Mouse (Mus musculus): ENCODE results near the gene Ints5.
"Not testable (repeated sequence)": the region's sequence is repeated elsewhere in the genome, so short reads cannot be mapped to it uniquely, and the experiment has no call there.

Ints5 gene

DNA sequence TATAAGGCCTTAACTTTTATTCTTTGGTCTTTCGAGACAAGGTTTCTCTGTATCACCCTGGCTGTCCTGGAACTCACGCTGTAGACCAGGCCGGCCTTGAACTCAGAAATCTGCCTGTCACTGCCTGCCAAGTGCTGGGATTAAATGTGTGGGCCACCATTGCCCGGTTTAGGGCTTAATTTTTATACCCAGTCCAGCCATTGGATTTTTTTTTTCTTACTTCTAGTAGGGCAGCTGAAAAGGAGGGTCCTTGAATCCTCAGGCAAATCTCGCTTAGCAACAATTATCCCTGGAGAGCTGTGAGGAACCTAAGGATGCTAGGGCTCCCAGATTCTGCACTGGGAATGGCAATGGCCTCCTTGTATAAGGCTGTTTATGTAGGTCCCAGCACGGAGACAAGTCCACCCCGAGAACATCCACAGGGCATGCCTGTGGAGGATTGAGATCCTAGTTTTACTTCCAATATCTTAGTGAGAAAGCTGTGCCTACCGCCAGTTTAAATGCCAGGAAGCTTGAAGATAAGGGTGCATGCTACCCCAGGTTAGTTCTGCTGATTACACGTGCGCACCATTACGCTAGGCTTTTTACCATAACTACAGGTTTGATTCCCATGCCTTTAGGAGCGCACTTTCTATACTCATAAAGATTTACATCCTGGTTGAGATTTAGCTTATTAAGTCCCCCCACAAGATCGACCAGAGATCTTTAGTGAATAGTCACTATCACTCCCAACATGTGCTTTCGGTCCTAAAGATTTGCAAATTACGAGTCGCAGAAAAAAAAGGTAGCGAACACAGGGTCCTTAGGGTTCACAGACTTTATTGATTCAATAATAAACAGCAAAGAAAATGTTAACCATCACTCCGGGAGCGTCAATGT lies 5.0 kb upstream of the Ints5 start:
- no peak for DNase-seq (ENCODE audit: low spot score)

GRCm38 (mm10) chr19:8888511-8889385 lies 4.1 kb upstream of the Ints5 start, which contains the start of the genes 1810009A15Rik and Gm49416:
1810009A15Rik (plus strand) TSS chr19:8888853.
Gm49416 (plus strand) TSS chr19:8888926.
- peak; percentile 95 for DNase-seq (ENCODE audit: low spot score)

DNA sequence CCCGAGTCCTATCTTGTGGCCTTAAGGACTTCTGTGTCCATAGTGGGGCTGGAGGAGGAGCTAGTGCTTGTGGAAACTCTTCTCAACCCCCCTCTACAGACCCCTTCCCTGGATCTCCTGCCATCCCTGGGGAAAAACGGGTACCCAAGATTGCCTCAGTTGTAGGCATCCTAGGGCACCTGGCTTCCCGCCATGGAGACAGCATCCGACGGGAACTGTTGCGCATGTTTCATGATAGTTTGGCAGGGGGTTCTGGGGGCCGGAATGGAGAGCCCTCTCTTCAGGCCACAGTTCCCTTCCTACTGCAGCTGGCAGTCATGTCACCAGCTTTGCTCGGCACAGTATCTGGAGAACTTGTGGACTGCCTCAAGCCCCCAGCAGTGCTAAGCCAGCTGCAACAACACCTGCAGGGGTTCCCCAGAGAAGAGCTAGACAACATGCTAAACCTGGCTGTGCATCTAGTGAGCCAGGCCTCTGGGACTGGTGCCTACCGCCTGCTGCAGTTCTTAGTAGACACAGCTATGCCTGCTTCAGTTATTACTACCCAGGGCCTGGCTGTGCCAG lies 2.7 kb downstream of the Ints5 start:
- DNase-seq (ENCODE audit: low spot score) = no peak

GRCm38 (mm10) chr19:8896231-8896630 lies 3.4 kb downstream of the Ints5 start:
- DNase-seq (ENCODE audit: low spot score) = not testable (repeated sequence)

- DNase-seq (ENCODE audit: low spot score) = peak; percentile 4
Observed at GRCm38 (mm10) chr19:8897211-8897864, 4.5 kb downstream of the Ints5 start.

DNA sequence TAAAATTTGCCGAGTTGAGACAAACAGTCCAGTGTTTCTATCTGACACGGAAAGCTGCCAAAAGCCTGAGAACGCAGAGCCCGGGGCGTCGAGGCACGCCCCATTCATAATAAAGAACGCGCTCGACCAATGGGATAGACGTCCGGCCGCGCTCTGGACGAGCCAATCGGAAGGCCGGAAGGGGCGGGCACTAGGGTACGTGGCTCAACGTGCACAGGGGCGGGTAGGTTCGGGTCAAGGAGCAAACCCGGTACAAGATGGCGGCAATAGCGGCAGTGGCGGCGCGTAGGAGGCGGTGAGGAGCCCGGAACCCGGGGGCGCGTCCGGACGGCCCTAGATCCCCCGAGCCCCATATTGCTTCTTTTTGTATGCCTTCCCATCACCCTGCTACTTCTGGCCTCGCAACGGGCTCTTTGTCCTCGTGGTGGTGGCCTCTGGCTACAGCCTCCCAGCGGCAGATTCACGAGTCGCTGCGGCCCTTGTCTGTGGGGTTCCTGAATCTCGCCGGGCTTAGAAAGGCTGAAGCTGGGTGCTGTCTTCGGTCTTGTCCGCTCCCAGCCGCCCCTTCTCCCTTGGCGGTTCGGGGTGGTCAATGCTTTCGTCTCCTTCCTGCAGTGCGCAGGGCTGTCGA lies 5.2 kb downstream of the Ints5 start, which contains the start of gene Ganab:
Ganab (plus strand) TSS at position 207 of the 631 bp plus-strand sequence.
- peak; percentile 96 for DNase-seq (ENCODE audit: low spot score)

GRCm38 (mm10) chr19:8898576-8898975 lies 5.8 kb downstream of the Ints5 start:
- DNase-seq (ENCODE audit: low spot score) = peak; percentile 22

GRCm38 (mm10) chr19:8899079-8899478 lies 6.3 kb downstream of the Ints5 start:
- DNase-seq (ENCODE audit: low spot score) = no peak

DNA sequence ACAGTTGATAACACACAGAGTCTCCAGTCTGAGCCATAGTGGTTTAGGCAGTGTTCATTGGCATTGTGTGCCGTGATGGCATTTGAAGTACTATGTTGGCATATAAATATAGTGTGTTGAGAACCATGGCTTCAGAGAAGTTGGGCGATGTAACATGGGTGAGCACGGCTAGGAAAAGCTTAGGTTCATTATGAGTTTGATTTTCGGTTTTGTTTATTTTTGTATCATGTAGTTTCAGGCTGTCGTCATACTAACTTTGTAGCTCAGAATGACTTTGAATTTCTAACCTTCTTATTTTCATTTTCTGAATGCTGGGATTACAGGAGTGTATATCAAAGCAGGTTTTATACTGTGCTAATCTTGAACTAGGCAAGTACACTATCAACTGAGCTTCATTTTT lies 10.6 kb downstream of the Ints5 start:
- DNase-seq (ENCODE audit: low spot score) = no peak

DNA sequence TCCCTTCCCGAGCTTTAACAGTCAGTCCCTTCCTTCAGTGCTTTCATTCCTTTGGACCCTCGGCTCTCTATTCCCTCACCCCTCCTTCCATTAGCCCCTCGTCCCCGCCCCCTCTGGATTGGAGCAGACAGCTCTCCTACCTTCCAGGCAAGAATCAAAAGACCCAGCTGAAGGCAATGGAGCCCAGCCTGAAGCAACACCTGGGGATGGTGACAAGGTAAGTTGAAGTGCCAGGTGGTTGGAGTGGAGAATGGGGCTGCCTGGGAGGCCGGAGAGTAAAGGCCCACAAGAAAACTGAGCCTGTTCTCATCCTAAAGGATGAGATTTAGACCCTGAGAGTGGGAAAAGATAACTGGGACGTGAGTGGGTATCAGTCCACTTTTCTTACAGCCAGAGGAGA lies 15.7 kb downstream of the Ints5 start:
- DNase-seq (ENCODE audit: low spot score) = no peak

GRCm38 (mm10) chr19:8911810-8912209 lies 19.0 kb downstream of the Ints5 start:
- no peak for DNase-seq (ENCODE audit: low spot score)

GRCm38 (mm10) chr19:8914212-8914611 lies 21.4 kb downstream of the Ints5 start:
- no peak for DNase-seq (ENCODE audit: low spot score)

DNA sequence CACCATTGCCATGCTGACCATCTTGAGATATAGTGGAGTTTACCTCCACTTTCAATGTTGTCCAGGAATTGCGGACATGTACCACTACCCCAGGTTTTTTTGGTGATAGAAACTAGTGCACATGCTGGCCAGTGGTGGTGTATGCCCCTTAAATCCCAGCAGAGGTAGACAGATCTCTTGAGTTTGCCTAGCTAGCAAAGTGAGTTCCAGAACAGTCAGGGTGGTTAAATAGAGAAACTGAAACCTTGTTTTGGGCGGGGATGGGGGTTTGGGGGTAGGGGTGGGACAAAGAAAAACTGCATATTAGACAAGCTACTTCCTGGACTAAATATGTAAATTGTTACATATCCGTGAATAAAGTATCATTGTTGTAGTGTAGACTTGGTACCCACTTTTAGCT lies 26.2 kb downstream of the Ints5 start:
- DNase-seq (ENCODE audit: low spot score) = no peak

DNA sequence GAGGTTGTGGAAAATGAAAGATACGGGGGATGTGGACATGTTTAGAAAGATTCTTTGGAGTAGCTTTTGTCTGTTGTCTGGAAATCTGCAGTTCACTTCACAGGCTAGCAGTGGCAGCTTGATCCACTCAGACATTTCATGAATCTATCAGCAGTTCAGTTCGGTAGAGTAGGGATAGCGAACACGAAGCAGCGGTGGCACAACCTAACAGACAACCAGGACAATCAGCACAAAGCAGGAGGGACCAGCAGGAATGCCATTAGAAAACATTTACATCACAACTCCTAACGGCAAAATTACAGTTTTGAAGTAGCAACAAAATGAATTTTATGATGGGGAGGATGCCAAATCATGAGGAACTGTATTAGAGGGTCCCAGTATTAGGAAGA lies 26.9 kb downstream of the Ints5 start:
- DNase-seq (ENCODE audit: low spot score) = no peak

GRCm38 (mm10) chr19:8920073-8920736 lies 27.4 kb downstream of the Ints5 start, which contains the start of gene B3gat3:
B3gat3 (plus strand) TSS chr19:8920374.
- DNase-seq (ENCODE audit: low spot score) = peak; percentile 76

GRCm38 (mm10) chr19:8920836-8921291 lies 28.1 kb downstream of the Ints5 start:
- peak; percentile 25 for DNase-seq (ENCODE audit: low spot score)

- no peak for DNase-seq (ENCODE audit: low spot score)
Observed at GRCm38 (mm10) chr19:8921741-8922140, 28.9 kb downstream of the Ints5 start.

DNA sequence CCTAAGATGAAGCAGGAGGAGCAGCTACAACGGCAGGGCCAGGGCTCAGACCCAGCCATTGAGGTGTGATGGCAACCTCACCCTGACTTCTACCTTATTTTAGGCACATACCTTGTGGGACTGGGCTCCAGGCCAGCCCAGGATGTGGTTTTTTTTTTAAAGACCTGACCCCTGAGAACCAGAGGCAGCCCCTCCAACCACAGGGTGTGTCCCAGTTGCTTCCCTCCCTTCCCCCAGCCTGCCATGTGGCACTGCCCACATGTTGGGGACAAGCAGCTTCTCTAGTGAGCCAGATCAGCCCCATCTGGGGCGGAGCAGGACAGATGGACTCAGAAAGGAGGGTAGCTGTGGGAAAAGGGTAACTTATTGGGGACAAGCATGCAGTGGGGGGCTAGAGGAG lies 34.0 kb downstream of the Ints5 start:
- DNase-seq (ENCODE audit: low spot score) = peak; percentile 34

GRCm38 (mm10) chr19:8927891-8928525 lies 35.2 kb downstream of the Ints5 start:
- no peak for DNase-seq (ENCODE audit: low spot score)

GRCm38 (mm10) chr19:8928689-8929223 lies 36.0 kb downstream of the Ints5 start:
- no peak for DNase-seq (ENCODE audit: low spot score)

Measured in T-cell, adult 2 months (primary cell).